Mouse (Mus musculus) adrenal gland, adult (tissue): ENCODE measurements around the gene Fam78a.

Experiments
- DNase-seq, 2 experiments: peaks; one replicate each; pipeline ENCODE4 v3.0.0; 2022 to 2023; ENCODE audit warnings: low spot score in 1 of 2; ENCODE audit not compliant: inconsistent age in 2 of 2

The Fam78a gene

DNA sequence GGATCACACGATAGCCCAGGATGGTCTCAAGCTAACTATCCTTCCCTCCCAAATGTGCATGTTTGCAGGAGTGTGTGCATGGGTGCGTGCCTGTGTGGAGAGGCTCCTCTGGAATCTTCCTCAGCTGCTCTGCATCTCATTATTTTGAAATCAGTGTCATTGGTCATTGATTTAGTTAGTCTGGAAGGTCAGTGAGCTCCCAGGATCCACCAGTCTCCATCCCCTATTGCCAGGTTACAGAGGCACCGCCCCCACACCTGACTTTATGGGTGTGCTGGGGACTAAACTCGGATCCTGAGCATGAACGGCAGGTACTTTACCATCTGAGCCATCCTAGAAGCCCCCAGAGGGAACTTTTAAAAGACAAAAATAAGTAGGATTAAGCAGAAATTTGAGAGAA is 18.3 kb upstream of the Fam78a start:
- no peak for DNase-seq

DNA sequence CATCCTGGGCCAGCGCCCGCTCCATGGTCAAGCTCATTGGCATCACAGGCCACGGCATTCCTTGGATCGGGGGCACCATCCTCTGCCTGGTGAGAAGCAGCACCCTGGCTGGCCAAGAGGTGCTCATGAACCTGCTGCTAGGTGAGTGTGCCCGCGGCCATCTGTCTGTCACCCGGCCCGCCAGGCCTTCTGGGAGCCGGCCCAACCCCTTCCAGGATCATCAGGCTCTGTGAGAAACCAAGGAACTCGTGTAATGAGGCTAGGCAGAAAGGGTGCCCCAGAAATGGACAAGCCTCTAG is 11.4 kb upstream of the Fam78a start:
- DNase-seq = no peak

DNA sequence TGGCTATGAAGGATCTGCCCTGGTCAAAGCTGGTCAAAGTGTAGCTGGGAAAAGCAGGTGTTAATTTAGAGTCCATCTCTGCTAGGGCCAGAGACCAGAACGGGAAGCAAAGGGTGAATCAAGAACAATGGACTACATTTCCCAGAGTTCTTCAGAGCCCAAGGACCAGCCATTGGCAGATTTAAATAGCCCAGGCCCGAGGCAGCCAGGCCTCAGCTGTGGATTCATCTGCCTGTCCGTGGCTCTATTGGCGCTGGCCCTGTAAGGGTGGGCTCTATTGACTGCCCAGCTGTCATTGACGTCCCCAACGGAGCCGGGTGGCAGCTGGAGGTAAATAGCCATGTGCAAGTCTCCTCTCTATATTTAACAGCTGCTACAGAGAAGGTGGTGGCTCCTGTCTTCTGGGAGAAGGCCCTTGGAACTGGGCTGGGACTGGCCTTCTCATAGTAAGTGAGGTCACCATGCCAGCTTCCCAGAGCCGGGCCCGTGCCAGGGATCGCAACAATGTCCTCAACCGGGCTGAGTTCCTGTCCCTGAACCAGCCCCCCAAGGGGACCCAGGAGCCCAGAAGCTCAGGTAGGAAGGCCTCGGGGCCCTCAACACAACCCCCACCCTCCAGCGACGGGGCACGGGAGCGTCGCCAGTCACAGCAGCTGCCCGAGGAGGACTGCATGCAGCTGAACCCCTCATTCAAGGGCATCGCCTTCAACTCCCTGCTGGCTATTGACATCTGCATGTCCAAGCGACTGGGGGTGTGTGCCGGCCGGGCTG is 10.9 kb upstream of the Fam78a start, which contains the start of gene Plpp7:
Gene Plpp7, plus strand, starts transcription at position 178 of the 771 bp plus-strand sequence.
- peak; percentile 78 to 91 for DNase-seq

DNA sequence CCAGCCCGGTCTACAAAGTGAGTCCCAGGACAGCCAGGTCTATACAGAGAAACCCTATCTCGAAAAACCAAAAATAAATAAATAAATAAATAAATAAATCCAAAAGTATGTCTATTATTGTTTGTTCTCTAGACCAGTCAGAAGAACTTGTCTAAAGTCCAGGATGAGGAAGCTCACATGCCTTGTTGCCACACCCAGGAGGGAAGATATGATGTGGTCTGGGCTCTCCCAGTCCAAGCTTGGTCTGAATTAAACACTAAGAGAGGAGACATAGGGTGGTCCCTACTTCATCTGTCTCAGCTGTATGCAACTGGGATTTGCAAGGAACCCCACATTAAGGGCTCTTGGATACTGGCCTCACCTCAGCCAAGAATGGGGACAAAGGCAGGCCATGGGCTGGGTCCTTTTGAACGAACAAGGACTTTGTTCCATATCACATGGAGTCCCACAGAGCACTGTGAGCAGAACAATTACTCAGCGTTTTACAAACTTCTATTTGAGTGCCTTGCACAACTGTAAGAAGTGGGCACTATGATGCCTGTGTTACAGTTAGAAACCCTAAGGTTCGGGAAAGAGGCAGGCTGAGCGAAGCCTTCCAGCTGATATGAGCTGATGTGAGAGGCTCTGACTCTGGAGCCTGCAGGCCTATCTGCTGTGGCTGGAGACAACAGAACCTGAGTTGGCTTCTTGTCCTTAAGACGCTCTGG is 9.5 kb upstream of the Fam78a start:
- DNase-seq = no peak

DNA sequence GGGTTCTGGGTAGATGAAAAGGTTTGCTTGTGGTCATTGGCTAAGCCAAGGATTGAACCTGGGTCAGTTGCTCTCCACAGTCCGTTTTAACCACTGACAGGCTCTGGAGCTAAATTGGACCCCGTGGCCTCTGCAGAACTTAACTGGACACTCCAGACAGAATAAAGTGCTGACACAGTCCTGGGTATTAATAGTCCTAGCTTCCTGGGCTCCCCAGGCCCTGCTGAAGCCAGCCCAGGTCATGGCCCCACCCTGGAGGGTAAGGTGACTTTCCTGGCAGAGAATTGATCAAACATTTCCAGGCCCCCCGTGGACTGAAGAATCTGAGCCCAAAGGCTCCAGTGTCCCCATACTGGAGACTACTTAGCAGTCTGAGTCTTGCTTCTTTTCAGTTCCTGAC is 7.3 kb upstream of the Fam78a start:
- no peak for DNase-seq

DNA sequence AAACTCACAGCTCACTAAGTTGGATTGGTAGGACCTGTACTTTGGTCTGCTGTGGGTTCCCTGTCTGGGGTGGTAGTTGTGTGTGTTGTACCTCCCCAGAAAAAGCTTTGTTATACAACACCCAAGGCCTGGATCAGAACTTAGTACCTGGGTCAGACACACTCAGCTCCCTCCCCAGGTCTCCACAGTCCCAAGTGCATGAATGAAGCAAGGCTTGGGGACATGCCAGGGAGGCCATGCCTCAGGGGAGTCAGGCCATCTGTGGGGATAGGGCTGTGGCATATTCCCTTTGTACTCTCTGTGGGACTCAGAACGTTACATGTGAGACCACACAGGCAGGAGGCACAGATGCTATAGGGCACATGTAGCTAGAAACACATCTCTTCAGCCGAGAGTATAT is 5.5 kb upstream of the Fam78a start:
- no peak for DNase-seq

DNA sequence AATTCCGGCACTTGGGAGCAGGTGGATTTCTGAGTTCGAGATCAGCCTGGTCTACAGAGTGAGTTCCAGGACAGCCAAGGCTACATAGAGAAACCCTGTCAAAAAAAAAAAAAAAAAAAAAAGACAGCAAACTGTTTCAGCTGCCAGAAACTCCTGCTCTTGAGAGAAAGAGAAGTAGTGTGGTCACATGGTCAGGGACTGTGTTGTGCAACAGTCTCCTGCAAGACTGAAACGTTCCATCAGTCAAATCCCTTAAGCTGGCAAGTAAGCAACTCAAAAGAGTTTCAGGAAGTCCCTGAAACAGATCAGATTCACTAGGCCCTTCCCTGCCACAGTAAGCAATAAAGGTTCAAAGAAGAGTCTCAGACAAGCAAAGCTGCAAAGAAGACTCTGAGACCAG is 4.9 kb upstream of the Fam78a start:
- peak in 1 of 2 experiments; percentile 48 for DNase-seq

DNA sequence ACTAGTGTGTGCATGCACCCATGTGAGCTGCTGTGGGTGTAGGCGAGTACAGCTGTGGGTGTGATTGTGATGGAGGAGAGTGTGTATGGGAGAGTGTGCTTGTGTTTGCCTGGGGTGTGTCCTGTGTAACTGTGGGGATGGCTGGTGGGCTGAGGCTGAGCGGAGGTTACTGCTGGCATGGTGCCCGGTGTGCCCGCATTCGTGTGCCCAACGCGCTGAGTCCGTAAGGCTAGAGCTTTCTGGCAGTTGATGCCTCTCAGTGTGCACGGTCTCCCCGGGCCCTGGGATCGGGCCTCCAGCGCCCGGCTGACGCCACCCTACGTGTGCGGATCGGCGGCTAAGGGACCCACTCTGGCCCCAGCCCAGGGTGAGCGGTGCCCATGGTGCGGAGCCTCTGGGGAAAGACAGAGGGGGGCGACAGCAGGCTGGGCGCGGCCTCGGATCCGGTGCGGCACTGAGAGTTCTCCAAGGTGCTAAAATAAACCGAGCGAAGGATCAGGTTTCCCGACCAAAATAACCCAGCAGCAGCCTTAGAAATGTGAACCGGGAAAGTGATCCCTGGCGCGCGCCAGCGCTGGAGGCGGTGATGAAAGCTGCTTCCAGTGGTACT is 3.8 kb upstream of the Fam78a start:
- no peak for DNase-seq

DNA sequence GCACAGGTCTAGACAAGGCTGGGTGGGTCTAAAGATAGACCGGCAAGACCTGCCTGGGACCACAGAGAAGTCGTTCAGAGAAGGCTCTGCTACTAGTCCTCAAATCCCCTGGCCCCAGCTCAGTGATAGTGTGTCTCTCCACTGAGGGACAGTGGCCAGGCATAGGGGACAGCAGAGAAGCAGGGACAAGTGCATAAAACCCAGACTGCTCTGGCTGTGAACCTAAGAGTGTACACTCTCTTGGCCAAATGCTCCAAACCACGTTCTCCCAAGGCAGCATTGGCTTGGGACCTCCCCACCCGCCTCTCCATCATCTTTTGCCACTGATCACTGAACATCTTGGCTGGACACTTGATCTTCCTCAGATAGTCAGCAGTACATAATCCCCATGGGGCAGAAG is 2.9 kb upstream of the Fam78a start:
- DNase-seq = no peak

DNA sequence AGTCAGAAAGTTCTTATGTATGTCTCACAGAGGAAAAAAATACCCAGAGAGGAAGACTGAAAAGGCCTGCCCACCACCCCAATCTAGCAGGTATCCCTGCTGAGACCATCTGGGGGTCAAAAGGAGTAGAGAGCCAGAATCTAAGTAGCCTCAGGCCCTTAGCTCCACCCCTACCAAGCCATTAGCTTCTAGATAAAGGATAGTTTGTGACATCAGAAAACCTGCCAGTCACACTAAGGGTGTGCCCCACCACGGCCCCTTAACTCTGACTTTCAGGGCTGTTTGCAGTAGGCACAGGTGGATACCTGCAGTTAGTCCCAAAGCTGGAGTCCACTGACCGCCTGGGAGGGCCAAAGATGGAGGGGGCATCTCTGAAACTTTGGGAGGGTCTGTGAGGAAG is 574 bp upstream of the Fam78a start:
- DNase-seq = no peak

DNA sequence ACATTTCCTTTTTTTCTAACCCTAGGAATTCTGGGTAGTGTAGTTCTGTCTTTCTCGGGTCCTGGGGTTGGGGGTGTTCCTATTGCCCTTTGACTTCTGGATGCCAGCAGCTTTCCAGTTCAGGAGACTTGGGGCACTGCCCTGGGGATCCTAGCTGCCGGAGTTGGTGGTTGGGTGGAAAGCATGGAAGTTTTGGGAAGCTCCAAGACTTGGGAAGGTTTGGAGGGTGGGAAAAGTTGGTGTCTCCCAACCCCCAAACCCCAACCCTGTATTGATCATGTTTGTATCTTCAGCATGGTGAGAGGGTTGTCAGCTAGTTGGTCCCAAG is 179 bp upstream of the Fam78a start:
- peak in 1 of 2 experiments; percentile 40 for DNase-seq

DNA sequence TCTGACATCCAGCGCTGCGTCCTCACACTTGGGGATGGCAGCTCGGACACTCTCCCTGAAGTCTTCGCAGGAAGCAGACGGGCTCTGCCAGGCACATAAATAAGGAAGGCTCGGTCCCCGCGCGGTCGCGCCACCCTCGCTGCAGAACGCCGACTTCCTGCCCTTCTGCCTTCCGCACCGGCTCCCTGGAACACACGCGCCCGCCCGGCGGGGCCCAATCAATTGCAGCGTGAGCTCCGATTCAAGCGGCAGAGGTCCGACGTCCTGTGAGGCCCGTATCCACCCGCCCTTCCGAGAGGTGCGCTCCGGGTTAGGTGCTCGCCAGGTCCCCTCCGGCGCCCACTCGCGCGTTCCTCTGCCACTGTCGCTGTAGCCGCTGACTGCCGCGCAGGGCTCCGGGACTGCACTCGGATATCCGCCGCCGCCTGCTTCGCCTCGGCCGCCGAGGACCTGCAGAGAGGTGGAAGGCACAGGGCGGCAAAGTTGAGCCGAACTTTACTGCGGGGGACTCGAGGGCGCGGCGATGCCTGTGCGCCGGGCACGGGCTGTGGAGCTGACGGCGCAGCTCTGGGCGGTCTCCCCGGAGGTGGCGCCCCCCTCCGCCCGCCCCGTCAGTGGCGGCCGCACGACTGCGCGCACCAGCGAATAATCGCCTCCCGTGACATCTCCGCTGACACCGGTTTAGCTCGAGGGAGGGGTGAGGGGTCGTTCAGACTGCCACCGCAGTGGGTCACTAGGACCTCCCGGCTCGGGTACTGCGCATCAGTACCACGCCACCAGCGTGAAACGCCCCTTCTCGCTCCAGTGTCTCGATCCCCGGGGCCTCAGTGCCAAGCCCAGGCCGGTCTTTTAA is 1.3 kb downstream of the Fam78a start:
- peak; percentile 34 to 75 for DNase-seq

DNA sequence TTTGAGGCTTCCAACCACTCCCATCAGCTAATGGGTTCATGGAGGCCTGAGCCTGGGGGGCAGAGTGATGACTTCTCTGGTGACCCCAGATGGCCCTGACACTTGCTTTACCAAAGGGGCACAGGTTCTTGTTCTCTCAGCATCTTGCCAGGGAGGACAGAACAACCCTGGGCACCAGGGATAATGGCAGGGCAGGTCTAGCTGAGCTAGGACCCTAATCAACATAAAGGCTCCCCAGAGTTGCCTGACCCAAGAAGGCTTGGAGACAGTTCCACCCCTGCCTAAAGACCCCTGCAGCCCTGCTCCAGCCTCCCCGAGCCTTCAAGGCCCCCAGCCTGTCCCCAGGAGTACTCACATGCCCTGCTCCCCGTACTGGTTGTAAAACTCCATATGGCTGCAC is 2.4 kb downstream of the Fam78a start:
- DNase-seq = no peak

DNA sequence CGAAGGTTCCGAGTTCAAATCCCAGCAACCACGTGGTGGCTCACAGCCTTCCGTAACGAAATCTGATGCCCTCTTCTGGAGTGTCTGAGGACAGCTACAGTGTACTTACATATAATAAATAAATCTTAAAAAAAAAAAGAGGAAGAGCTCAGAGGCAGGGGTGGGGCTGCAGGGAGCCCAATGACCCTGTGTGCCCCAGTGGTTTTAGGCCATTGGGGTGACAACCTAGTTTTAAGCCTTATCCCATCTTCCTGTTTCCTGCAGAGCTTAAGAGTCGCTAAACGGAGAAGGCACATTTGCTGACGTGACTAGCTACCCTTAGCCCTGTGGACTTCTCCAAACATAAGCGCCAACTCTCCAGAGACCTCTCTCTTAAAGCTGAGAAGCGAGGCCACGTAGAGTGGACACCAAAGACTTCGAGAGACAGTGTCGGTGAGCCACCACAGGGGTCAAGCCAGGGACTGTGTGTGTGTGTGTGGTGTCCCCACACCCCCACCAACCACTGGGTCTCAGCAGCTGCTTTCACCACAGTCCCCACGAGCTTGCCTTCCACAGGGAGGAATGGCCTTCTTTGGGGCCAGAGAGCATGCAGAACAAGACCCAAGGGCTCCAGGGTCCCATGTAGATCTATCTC is 3.2 kb downstream of the Fam78a start:
- DNase-seq = no peak

DNA sequence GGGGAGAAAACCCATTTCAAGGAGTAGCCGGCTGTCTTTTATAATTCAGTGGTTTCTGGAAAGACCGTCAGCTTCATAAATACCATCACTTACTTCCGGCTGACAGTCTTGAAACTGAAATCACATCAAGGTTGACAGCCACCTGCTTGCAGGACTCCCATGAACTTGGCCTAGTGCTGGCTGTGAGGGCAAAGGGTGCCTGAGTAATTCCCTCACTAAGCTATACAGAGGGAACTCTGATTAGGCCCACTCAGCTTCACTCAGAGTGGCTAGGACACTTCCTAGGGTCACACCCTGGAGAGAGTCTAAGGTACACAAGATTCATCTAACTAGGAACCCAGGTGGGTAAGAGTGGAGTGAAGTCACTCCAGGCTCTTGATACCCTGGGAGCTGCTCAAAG is 4.0 kb downstream of the Fam78a start:
- no peak for DNase-seq

DNA sequence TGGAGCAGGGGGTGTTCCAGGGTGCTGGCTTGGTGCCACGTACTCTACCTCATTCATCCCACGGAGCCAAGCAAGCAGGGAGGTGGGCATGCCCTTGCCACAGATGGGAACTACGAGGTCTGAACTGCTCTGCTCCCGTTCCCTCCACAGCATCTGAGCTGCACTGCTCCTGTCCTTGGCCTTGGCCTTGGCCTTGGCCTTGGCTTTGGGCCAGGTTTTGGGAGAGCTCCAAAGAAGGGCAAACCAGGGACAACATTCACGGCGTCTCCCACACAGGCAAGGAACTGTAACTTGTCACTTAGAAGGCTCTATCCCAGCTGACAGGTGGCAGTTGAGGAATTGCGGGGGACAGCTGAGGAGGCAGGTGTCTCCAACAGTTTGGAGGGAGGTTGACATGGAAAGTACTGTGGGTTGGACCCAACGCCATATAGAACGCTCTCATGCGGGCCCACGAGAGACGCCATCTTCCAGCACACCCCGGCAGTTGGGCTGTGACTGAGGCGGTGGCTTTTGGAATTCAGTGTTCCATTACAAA is 5.4 kb downstream of the Fam78a start:
- peak; percentile 62 to 83 for DNase-seq

DNA sequence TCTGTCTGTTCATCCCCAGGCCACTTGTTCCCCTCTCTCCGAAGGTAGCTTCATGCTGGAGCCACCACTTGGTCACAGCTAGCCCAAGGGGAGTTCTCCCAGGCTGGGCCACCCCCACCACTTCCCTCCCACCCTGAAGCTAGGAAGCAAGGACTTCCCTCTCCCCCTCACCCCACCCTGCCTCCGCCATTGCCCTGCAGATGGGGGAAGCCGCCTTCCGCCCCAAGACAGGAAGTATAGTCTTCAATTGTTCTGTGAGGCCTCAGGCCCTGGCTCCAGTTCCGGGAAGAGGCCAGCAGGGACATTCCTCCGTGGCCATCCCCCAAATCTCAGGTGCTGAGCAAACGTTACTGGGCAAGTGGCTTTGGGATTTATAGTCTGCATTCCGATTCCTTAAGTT is 6.1 kb downstream of the Fam78a start:
- DNase-seq = peak; percentile 28 to 52

DNA sequence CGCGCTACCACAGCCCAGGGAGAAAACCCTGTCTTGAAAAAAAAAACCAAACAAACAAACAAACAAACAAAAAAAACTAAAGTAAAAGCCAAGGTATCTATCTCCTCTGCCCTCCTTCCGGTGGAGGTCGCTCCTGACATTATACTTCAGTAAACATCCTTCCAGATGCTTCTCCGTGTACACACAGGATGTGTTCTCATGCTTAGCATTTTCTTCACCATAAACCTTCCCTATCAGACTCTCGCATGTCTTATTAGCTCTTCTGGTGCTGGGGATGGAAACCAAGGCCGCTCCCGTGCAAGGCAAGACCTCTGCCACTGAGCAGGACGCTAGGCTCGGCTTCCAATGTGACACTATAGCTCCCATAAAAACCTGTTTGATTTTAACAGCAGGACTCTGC is 6.9 kb downstream of the Fam78a start:
- no peak for DNase-seq

DNA sequence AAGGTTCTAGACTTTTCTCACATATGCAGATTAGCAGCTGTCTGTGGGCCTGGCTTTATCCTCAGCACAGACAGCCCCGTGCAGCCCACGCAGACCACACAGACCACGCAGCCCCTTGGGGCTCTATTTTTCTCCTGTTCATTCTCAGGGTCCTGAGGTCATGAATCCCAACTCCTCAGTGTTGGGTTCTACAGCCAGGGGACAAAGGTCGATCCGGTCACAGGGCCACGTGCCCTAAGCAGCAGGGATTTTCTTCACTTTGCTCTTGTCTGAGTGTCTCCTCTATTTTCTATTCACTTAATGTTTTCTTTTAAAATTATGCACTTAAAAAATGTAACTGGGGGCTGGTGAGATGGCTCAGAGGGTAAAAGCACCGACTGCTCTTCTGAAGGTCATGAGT is 9.3 kb downstream of the Fam78a start:
- DNase-seq = no peak

DNA sequence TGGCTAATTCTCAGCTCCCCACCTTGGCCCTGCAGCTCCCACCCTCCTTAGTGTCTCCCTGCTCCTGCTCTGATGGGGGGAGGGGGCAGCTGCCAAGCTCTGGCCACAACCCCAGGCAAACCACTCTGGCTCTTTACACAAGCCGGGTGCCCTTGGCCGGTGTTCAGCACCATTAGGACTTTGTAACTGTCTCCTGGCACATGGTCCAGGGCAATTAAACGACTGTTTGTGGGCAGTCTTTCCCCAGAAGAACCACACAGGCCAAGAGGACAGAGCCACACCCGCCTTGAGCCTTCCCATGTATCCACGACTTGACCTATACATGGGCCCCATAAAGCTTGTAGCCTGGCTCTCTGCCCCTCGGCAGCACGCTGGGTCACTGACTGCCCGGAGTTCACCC is 10.3 kb downstream of the Fam78a start:
- peak in 1 of 2 experiments; percentile 69 for DNase-seq

DNA sequence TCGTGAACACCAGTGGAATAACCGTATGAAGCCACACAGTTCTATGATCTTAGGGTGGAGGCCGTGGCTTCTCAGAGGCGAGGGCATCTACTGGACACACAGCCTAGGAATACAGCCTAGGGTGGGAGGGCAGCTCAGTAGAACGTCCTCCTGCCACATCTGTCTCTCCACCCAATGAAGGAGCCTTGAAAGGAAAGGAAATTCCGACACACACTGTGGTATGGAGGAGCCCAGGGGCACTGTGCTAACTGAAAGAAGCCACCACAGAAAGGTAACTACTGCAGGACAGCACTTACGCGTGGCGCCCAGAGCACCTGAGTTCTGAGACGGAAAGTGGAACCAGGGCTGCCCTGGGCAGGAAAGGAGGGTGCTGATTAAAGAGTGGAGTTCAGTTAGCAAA is 13.9 kb downstream of the Fam78a start:
- no peak for DNase-seq
